8 mouse cellular contexts compared by ENCODE assay signal in genomic region chr4:10872685-10873539, GRCm38 (mm10). TPM values are rescaled to one million over a fixed set of nuclear protein-coding genes. Genes with fewer than 3 reads are reported as not detected.
A peak's percentile ranks its signal among the peaks of the same experiment; 100 is the strongest.
DNase-seq lines count a peak whose midpoint lies in the region; ATAC-seq and TF ChIP-seq lines count a peak whose summit lies in the region.

No protein-coding gene starts in this region.

- H3K9me3 ChIP-seq in hindbrain, embryonic 12.5 days (replicated peaks), result no peaks in the 10 kb centered on the region
- H3K9me3 ChIP-seq in midbrain, embryonic 12.5 days, result no peaks in the 10 kb centered on the region

- H3K9ac ChIP-seq in hindbrain, embryonic 12.5 days, result peak overlapping the region; percentile 51
- H3K9ac ChIP-seq in midbrain, embryonic 12.5 days (replicated peaks), result peak overlapping the region; percentile 44

- TF ChIP-seq CTCF in testis, adult 2 months (IDR thresholded peaks at IDR 0.05; ENCODE audit: control insufficient read depth, insufficient read depth, insufficient replicate concordance, low read depth, low read length), result no peak

- peak overlapping the region; percentile 87 for H3K4me3 ChIP-seq in testis, adult 2 months (ENCODE audit: control insufficient read depth, low read depth, low read length)
- peak overlapping the region; percentile 95 for H3K4me3 ChIP-seq in hindbrain, embryonic 12.5 days
- H3K4me3 ChIP-seq in midbrain, embryonic 12.5 days, result peak overlapping the region; percentile 86

- H3K4me2 ChIP-seq in hindbrain, embryonic 12.5 days (replicated peaks), result peak overlapping the region; percentile 59
- H3K4me2 ChIP-seq in midbrain, embryonic 12.5 days (replicated peaks), result peak overlapping the region; percentile 65

- no peak for ATAC-seq in CD4-positive, CD25-positive, alpha-beta regulatory T cell, adult 4 months
- ATAC-seq in hindbrain, embryonic 12.5 days (ENCODE audit: low FRiP score), result no peak
- no peak for ATAC-seq in midbrain, embryonic 12.5 days (ENCODE audit: low FRiP score, low read depth)

- no peak for TF ChIP-seq POLR2A in testis, adult 2 months (IDR thresholded peaks at IDR 0.05; ENCODE audit: control insufficient read depth, low read depth, low read length)

- H3K27ac ChIP-seq in testis, adult 2 months (ENCODE audit: control insufficient read depth, insufficient read depth, low read depth, low read length), result peak overlapping the region; percentile 13; the same call in 1 of the 2 replicates
- H3K27ac ChIP-seq in hindbrain, embryonic 12.5 days, result peak overlapping the region; percentile 56; the same call in 1 of the 2 replicates
- H3K27ac ChIP-seq in midbrain, embryonic 12.5 days (replicated peaks), result peak overlapping the region; percentile 99

- H3K4me1 ChIP-seq in testis, adult 2 months (ENCODE audit: control insufficient read depth, insufficient read depth, low read length), result peaks cover 5% of the 10 kb centered on the region
- peaks cover 9% of the 10 kb centered on the region for H3K4me1 ChIP-seq in hindbrain, embryonic 12.5 days
- peaks cover 12% of the 10 kb centered on the region for H3K4me1 ChIP-seq in midbrain, embryonic 12.5 days

- no peaks in the 10 kb centered on the region for H3K27me3 ChIP-seq in testis, adult 2 months (ENCODE audit: control insufficient read depth, insufficient read depth, low read length)
- no peaks in the 10 kb centered on the region for H3K27me3 ChIP-seq in hindbrain, embryonic 12.5 days
- no peaks in the 10 kb centered on the region for H3K27me3 ChIP-seq in midbrain, embryonic 12.5 days

- 34% methylated on average over 16 of the region's 16 CpGs for WGBS in hindbrain, embryonic 12.5 days
- 32% methylated on average over 16 of the region's 16 CpGs for WGBS in midbrain, embryonic 12.5 days

- H3K36me3 ChIP-seq in testis, adult 2 months (ENCODE audit: control insufficient read depth, insufficient read depth, low read length), result peaks cover 2% of the 10 kb centered on the region; the same call in 1 of the 2 replicates
- no peaks in the 10 kb centered on the region for H3K36me3 ChIP-seq in hindbrain, embryonic 12.5 days
- no peaks in the 10 kb centered on the region; the same call in 1 of the 2 replicates for H3K36me3 ChIP-seq in midbrain, embryonic 12.5 days

- peak; percentile 48 for DNase-seq in CD4-positive, CD25-positive, alpha-beta regulatory T cell, adult 2 months (ENCODE audit: low read depth, low spot score)
- no peak for DNase-seq in testis, postnatal 10 days (ENCODE audit: low spot score)
- no peak for DNase-seq in ovary, postnatal 10 days (ENCODE audit: low spot score)
- no peak for DNase-seq in layer of hippocampus, adult 18-20 months (ENCODE audit: low spot score in 2 of 2)

RNA-seq across cellular contexts. Expression of gene 2610301B20Rik, which starts 1.4 kb away (rescaled TPM):
- 1 to 10 TPM; 6.6 to 8.0 TPM for polyA plus RNA-seq in CD4-positive, CD25-positive, alpha-beta regulatory T cell, adult 4 months (2017; shearing (Covaris generic))
- 31.8 and 40.6 TPM in 2 replicates for polyA plus RNA-seq in testis, adult 2 months (2012; rRNA removed)
- polyA plus RNA-seq in hindbrain, embryonic 12.5 days (2016; fragmentation: Nextera tagmentation; extraction: Ambion mirVana), result 43.3 and 45.1 TPM in 2 replicates
- polyA plus RNA-seq in midbrain, embryonic 12.5 days (2016; fragmentation: Nextera tagmentation; extraction: Ambion mirVana), result 45.7 and 46.9 TPM in 2 replicates
- total RNA-seq in layer of hippocampus, adult 18-20 months (2021), result 10 to 100 TPM; 36.4 to 36.8 TPM

Comparison
In these comparisons a context has a peak if more than half of its experiments do, and no peak if none do; other contexts are left out.
1. H3K27ac ChIP-seq: peak in every context shown above with its lines; median percentile 99 in midbrain, embryonic 12.5 days; 56 in hindbrain, embryonic 12.5 days; 13 in testis, adult 2 months.